Mouse (Mus musculus): ENCODE results near the gene Ryr3. TPM values are rescaled to one million over a fixed set of nuclear protein-coding genes. Genes with fewer than 3 reads are reported as not detected.

Ryr3 gene
- total RNA-seq, 1 experiment = 5.4 TPM

DNA sequence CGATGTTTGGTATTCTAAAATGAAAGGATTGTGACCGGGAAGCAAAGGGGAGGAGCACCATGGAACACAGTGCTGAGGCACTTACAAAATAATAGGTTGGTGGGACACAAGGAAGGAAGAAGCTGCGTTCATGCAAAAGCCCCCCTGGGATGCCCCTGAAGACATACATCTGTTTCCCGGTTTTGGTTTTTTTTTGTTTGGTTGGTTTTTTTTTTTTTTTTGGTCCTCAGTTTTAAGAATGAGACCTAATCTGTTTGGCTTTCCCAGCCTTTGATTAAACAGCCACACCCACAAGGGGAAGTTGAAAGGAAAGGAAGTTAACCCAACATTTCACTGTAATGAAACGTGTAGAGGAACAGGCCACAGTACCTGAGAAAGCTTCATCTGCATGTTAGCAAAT, 560.8 kb downstream of the Ryr3 start:
- H3K9ac ChIP-seq (ENCODE audit: insufficient read depth, low read depth, low read length, poor library complexity, severe bottlenecking) = no peak overlapping the region
- no peak overlapping the region for H3K27ac ChIP-seq (ENCODE audit: insufficient read depth, low read depth, low read length, poor library complexity, severe bottlenecking)
- H3K36me3 ChIP-seq (ENCODE audit: control insufficient read depth, insufficient read depth, low read length, poor library complexity, severe bottlenecking) = no peaks in the 10 kb centered on the region
- H3K4me3 ChIP-seq (ENCODE audit: insufficient read depth in 1 of 2, low read depth in 1 of 2, low read length in 2 of 2, poor library complexity in 1 of 2, severe bottlenecking in 1 of 2) = no peak overlapping the region
- TF ChIP-seq ZNF384 (IDR thresholded peaks at IDR 0.05; ENCODE audit: low read depth, low read length) (0 out of 2 replicates have a peak, but pooled peaks have one; percentile 52), CHD2 (IDR thresholded peaks at IDR 0.05; ENCODE audit: low read depth, low read length) (no peak)
- no peaks in the 10 kb centered on the region for H3K9me3 ChIP-seq (ENCODE audit: control insufficient read depth, insufficient read depth, low read depth, low read length)
- in situ Hi-C loops (cut with MboI; ENCODE audit: low sequenced_read_pairs in 2 of 2, unreplicated experiment in 2 of 2) = no loop called here
- H3K4me1 ChIP-seq (ENCODE audit: control insufficient read depth in 2 of 2, insufficient read depth in 2 of 2, low read length in 2 of 2, poor library complexity in 1 of 2) = peaks cover 2 to 3% of the 10 kb centered on the region in 2 experiments; a peak in 1 of 4 replicates
- no peak for DNase-seq (ENCODE audit: low read depth, low spot score)

DNA sequence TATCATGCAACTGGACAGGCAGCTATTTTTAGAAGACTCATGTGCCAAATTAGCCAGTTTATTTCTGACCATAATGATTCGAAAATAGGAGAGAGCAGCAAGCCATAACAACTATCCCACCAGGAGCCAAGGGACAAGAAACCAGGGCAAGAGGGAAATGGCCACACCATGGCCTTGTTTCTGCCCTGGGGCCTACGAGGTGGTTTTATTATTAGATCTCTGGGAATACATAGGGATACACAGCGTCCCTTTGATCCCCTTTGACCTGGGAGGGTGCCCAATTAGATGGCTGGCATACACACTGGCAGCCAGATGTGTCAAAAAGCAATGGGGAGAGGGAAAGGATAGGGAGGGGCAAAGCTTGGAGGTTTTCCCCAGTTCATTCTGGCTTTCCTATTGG, 563.1 kb downstream of the Ryr3 start:
- H3K4me1 ChIP-seq (ENCODE audit: control insufficient read depth in 2 of 2, insufficient read depth in 2 of 2, low read length in 2 of 2, poor library complexity in 1 of 2) = peaks cover 2 to 3% of the 10 kb centered on the region in 2 experiments; a peak in 1 of 4 replicates
- H3K27ac ChIP-seq (ENCODE audit: insufficient read depth, low read depth, low read length, poor library complexity, severe bottlenecking) = no peak overlapping the region
- H3K36me3 ChIP-seq (ENCODE audit: control insufficient read depth, insufficient read depth, low read length, poor library complexity, severe bottlenecking) = no peaks in the 10 kb centered on the region
- no peak for DNase-seq (ENCODE audit: low read depth, low spot score)
- no peaks in the 10 kb centered on the region for H3K9me3 ChIP-seq (ENCODE audit: control insufficient read depth, insufficient read depth, low read depth, low read length)
- TF ChIP-seq ZNF384 (IDR thresholded peaks at IDR 0.05; ENCODE audit: low read depth, low read length) = no peak
- no peak for TF ChIP-seq ZC3H11A (IDR thresholded peaks at IDR 0.05; ENCODE audit: borderline replicate concordance, low read depth, low read length)
- no peak for TF ChIP-seq CHD2 (IDR thresholded peaks at IDR 0.05; ENCODE audit: low read depth, low read length)
- no peak for TF ChIP-seq HCFC1 (IDR thresholded peaks at IDR 0.05; ENCODE audit: borderline replicate concordance, insufficient read depth, low read length)
- no peak for TF ChIP-seq MAFK (IDR thresholded peaks at IDR 0.05; ENCODE audit: insufficient read depth, low read depth, low read length)
- H3K4me3 ChIP-seq (ENCODE audit: insufficient read depth in 1 of 2, low read depth in 1 of 2, low read length in 2 of 2, poor library complexity in 1 of 2, severe bottlenecking in 1 of 2) = no peak overlapping the region
- in situ Hi-C loops (cut with MboI; ENCODE audit: low sequenced_read_pairs in 2 of 2, unreplicated experiment in 2 of 2) = no loop called here
- H3K9ac ChIP-seq (ENCODE audit: insufficient read depth, low read depth, low read length, poor library complexity, severe bottlenecking) = no peak overlapping the region

GRCm38 (mm10) chr2:112637206-112637605, 579.7 kb downstream of the Ryr3 start:
- H3K4me3 ChIP-seq (ENCODE audit: insufficient read depth in 1 of 2, low read depth in 1 of 2, low read length in 2 of 2, poor library complexity in 1 of 2, severe bottlenecking in 1 of 2) = no peak overlapping the region
- H3K4me1 ChIP-seq (ENCODE audit: control insufficient read depth in 2 of 2, insufficient read depth in 2 of 2, low read length in 2 of 2, poor library complexity in 1 of 2) = no peaks in the 10 kb centered on the region
- H3K36me3 ChIP-seq (ENCODE audit: control insufficient read depth, insufficient read depth, low read length, poor library complexity, severe bottlenecking) = peaks cover 2% of the 10 kb centered on the region; the same call in 1 of the 2 replicates
- TF ChIP-seq ZC3H11A (IDR thresholded peaks at IDR 0.05; ENCODE audit: borderline replicate concordance, low read depth, low read length) (no peak), HCFC1 (IDR thresholded peaks at IDR 0.05; ENCODE audit: borderline replicate concordance, insufficient read depth, low read length) (no peak), ZNF384 (IDR thresholded peaks at IDR 0.05; ENCODE audit: low read depth, low read length) (no peak), MAFK (IDR thresholded peaks at IDR 0.05; ENCODE audit: insufficient read depth, low read depth, low read length) (no peak)
- H3K9me3 ChIP-seq (ENCODE audit: control insufficient read depth, insufficient read depth, low read depth, low read length) = no peaks in the 10 kb centered on the region
- in situ Hi-C loops (cut with MboI; ENCODE audit: low sequenced_read_pairs in 2 of 2, unreplicated experiment in 2 of 2) = no loop called here
- H3K9ac ChIP-seq (ENCODE audit: insufficient read depth, low read depth, low read length, poor library complexity, severe bottlenecking) = no peak overlapping the region
- H3K27ac ChIP-seq (ENCODE audit: insufficient read depth, low read depth, low read length, poor library complexity, severe bottlenecking) = no peak overlapping the region
- no peak for DNase-seq (ENCODE audit: low read depth, low spot score)

DNA sequence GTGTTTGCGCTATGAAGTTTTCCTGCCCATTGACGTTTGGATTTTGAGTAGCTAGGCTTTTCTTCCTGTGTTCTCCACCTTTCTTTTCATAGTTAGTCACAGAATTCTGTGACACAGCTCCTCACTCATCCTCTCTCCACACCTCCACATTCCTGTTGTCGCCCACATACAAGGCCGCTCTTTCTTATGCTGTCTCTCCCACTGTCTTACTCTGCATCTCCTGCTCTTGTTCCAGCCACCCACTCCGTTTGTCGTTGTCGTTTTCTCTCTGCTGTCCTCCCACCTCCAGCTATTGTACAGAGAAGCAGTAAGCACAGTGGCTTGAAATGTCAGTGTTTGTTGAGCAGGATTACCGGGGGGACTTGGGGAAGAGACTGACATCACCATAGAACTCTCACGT, 584.4 kb downstream of the Ryr3 start:
- Histone ChIP-seq H3K36me3 (ENCODE audit: control insufficient read depth, insufficient read depth, low read length, poor library complexity, severe bottlenecking) (peaks cover 4% of the 10 kb centered on the region), H3K4me1 (ENCODE audit: control insufficient read depth in 2 of 2, insufficient read depth in 2 of 2, low read length in 2 of 2, poor library complexity in 1 of 2) (no peaks in the 10 kb centered on the region), H3K9me3 (ENCODE audit: control insufficient read depth, insufficient read depth, low read depth, low read length) (no peaks in the 10 kb centered on the region), H3K9ac (ENCODE audit: insufficient read depth, low read depth, low read length, poor library complexity, severe bottlenecking) (no peak overlapping the region), H3K4me3 (ENCODE audit: insufficient read depth in 1 of 2, low read depth in 1 of 2, low read length in 2 of 2, poor library complexity in 1 of 2, severe bottlenecking in 1 of 2) (no peak overlapping the region), H3K27ac (ENCODE audit: insufficient read depth, low read depth, low read length, poor library complexity, severe bottlenecking) (no peak overlapping the region)
- no peak for TF ChIP-seq CHD2 (IDR thresholded peaks at IDR 0.05; ENCODE audit: low read depth, low read length)
- TF ChIP-seq MAFK (IDR thresholded peaks at IDR 0.05; ENCODE audit: insufficient read depth, low read depth, low read length) = no peak
- TF ChIP-seq ZC3H11A (IDR thresholded peaks at IDR 0.05; ENCODE audit: borderline replicate concordance, low read depth, low read length) = no peak
- no peak for TF ChIP-seq ZNF384 (IDR thresholded peaks at IDR 0.05; ENCODE audit: low read depth, low read length)
- no peak for TF ChIP-seq HCFC1 (IDR thresholded peaks at IDR 0.05; ENCODE audit: borderline replicate concordance, insufficient read depth, low read length)
- in situ Hi-C loops (cut with MboI; ENCODE audit: low sequenced_read_pairs in 2 of 2, unreplicated experiment in 2 of 2) = no loop called here
- no peak for DNase-seq (ENCODE audit: low read depth, low spot score)

GRCm38 (mm10) chr2:112630669-112631068, 586.2 kb downstream of the Ryr3 start:
- no peak overlapping the region for H3K4me3 ChIP-seq (ENCODE audit: insufficient read depth in 1 of 2, low read depth in 1 of 2, low read length in 2 of 2, poor library complexity in 1 of 2, severe bottlenecking in 1 of 2)
- no peaks in the 10 kb centered on the region; a peak in 1 of 4 replicates for H3K4me1 ChIP-seq (ENCODE audit: control insufficient read depth in 2 of 2, insufficient read depth in 2 of 2, low read length in 2 of 2, poor library complexity in 1 of 2)
- no peaks in the 10 kb centered on the region for H3K9me3 ChIP-seq (ENCODE audit: control insufficient read depth, insufficient read depth, low read depth, low read length)
- in situ Hi-C loops (cut with MboI; ENCODE audit: low sequenced_read_pairs in 2 of 2, unreplicated experiment in 2 of 2) = no loop called here
- H3K27ac ChIP-seq (ENCODE audit: insufficient read depth, low read depth, low read length, poor library complexity, severe bottlenecking) = no peak overlapping the region
- H3K9ac ChIP-seq (ENCODE audit: insufficient read depth, low read depth, low read length, poor library complexity, severe bottlenecking) = no peak overlapping the region
- TF ChIP-seq ZNF384 (IDR thresholded peaks at IDR 0.05; ENCODE audit: low read depth, low read length) (no peak), HCFC1 (IDR thresholded peaks at IDR 0.05; ENCODE audit: borderline replicate concordance, insufficient read depth, low read length) (no peak), CHD2 (IDR thresholded peaks at IDR 0.05; ENCODE audit: low read depth, low read length) (no peak), ZC3H11A (IDR thresholded peaks at IDR 0.05; ENCODE audit: borderline replicate concordance, low read depth, low read length) (no peak), MAFK (IDR thresholded peaks at IDR 0.05; ENCODE audit: insufficient read depth, low read depth, low read length) (no peak)
- DNase-seq (ENCODE audit: low read depth, low spot score) = no peak
- peaks cover 4% of the 10 kb centered on the region for H3K36me3 ChIP-seq (ENCODE audit: control insufficient read depth, insufficient read depth, low read length, poor library complexity, severe bottlenecking)
